Mouse (Mus musculus) urinary bladder, postnatal 36 days (tissue): ENCODE data around the gene Zdhhc4.
A peak's percentile ranks its signal among the peaks of the same experiment; 100 is the strongest.

Experiments used
- DNase-seq, 2 experiments: peaks; one replicate each; pipeline ENCODE4 v3.0.0; 2022; ENCODE audit warnings: low spot score in 2 of 2, mixed read lengths in 1 of 2

Zdhhc4 gene

DNA sequence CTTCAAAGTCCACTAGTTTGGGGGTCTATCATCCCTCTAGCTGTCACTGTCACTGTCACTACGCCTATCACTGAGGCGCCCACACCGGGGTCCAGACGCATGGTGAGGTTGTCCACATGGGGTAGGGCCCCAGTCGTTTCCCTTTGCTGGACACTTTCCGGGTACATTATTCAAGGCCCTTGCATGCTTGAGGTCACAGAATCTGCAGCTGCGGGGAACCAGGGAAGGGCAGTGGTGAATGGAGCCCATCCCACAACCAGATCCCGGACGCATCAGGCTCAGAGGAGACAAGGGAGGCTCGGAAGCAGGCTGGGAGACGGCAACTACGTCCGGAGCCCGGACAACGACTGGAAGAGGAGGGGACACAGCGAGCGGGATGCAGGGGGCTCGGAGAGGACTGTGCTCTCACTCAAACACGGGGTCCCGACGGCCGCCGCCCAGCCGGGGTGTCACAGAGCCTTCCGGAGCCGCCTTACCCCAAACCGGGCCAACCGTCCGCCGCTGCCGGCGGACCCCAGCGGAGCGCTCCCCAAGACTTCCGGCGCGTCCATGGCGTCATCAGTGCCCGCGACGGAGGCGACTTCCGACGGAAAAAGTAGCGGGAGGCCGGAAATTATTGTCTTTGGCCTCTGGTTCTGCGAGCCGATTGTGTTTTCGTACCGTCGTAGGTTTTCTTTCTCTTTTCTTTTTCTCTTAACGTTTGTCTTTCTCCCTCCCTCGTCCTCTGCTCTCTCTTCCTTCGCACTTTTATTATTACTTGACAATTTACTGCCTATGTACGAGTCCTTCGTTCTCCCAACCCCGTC is at the start of gene Zdhhc4:
Gene Zdhhc4, minus strand, starts transcription at position 567 of the 806 bp plus-strand sequence.
- peak; percentile 83 to 91 for DNase-seq

DNA sequence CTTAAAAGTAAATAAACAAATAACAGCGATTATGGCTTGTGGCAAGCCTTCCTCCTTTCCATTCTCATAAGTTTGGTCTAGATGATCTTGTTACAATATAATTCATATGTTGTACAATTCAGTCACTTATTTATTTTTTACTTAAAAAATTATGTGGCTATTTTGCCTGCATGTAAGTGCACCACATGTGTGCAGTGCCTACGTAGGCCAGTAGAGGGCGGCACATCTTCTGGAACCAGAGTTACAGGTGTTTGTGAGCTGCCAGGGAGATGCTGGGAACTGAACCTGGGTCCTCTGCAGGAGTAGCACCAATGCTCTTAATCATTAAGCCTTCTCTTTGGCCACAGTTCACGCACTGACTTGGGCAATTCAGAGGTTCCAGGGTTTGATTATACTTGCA is 47.1 kb upstream of the Zdhhc4 start:
- no peak for DNase-seq

DNA sequence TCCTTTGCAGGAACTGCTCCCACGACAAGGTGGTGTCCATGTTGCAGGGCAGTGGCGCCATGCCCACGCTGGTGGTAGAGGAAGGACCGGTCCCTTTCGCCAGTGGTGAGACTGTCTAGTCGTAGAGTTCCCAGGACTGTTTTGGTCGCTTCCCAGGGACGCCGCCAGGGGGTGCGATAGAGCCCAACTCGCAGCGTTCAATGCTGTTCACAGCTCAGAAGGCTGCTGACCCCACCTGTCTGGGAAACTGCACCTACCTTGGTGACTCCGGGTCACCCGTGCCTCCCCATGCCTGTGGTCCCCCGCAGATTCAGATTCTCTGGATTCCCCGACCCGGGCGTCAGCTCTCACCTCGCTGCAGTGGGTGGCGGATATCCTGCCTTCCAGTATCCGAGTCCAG is 46.2 kb upstream of the Zdhhc4 start:
- DNase-seq: peak; percentile 71 to 75

DNA sequence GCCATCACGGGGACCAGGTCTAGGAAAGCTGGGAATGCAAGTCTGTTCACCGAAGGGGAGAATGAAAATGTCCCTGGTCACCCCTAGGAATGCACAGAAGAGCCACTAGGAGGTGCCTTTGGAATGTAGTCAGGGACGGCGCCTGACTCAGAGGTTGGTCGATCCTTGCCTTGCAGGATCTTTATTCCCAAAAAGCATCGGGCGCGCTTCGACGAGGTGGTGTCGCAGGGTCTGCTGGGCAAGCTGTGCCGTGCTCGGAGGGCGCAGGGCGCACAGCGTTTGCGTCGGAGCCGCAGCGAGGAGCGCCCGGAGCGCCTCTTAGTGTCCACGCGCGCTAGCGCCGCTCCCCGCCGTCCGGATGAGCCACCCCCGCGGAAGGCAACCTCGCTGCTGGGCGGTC is 43.8 kb upstream of the Zdhhc4 start:
- peak in 1 of 2 experiments; percentile 10 for DNase-seq

DNA sequence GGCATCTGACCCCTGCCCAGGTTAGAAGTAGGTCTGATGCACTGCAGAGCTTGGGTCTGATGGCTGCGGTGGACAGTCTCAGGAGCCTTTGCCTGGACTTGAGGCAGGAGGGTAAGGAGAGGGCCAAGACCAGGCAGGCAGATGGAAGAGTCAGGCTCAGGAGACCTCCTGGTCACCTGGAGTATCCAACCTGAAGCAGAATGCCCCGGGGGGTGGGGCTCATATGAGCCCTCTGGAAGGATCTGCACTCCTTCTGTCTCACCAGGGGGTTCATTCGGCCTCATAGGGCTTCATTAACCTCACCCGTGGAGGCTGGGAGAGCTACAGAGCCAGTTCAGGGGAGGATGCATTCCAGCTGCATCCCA is 42.1 kb upstream of the Zdhhc4 start:
- DNase-seq: no peak

DNA sequence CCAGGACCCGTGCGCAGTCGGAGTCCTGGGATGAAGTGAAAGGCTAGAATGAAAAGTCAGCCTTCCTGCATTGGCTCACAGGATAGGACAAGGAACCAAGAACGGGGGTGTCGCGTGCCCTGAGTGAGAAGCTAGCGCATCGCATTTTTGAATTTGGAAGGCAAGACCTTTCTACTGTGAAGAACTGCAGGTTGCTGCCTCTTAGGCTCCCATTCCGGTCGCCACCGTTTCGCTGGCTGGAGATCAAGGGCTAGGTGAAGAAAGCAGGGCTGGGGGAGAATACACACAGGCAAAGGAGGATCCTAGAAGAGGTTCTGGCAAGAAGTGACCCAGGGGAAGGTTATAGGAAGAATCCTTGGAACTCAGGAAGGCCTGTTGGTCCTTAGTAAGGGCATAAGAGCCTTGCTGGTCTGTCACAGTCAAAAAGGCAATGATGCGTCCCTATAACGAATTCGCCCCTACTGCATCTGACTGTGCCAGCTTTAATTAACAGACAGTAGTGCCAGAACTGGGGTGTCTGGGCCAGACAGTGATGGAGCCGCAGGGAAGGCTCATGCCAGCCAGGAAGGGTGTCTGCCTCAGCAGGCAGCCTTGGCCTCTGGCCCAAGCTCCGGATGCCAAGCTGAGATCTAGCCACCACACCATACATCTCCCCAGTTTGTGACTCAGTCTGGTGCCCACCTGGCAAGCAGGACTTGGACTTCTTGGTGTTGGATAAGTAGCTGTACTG is 41.5 kb upstream of the Zdhhc4 start:
- no peak for DNase-seq

DNA sequence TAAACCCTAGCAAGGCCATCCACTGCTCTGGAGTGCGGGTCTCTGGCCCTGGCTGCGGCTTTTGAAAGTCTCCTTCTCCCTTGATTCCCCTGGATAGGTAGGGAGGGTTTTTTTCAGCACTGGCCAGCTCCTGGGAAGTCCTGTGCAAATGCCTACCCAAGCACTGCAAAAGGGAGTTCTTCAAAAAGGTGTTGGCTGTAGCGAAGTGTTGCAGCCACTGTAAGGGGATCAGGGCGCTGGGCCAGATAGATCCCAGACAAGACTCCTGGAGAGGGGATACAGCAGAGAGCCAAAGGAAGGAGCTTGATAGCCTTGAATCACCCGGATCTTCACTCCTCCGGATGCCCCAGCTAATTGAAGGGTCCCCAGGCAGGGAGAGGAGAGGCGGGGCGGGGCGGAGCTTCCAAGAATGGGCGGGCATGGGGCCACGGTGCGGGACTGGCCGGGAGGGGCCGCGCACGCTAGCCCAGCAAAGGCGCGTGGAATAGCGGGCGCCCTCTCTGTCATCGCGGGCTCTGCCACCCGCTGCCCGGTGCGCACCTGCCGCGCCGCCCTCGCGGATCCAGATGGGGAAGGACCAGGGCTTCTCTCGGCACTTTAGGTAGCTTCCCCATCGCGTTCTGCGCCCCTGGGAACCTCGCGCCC is 40.7 kb upstream of the Zdhhc4 start:
- no peak for DNase-seq

DNA sequence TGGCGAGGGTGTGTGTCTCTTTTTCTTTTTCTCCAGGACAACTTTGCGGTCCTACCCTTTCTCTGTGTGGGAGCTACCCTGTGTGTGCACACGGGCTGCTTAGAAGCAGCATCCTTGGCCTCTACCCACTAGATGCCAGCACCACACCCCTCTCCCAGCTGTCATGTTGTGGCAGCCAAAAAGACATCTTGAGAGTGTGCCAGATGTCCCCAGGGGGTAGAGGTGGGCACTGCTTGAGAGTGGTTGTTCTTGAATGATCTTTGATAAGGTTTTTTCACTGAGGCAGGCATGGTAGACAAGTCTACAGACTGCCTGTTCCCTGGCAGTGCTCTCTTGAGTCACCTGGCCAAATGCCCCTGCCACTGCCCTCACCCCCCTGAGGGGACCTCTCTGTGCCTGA is 38.9 kb upstream of the Zdhhc4 start:
- DNase-seq: no peak

DNA sequence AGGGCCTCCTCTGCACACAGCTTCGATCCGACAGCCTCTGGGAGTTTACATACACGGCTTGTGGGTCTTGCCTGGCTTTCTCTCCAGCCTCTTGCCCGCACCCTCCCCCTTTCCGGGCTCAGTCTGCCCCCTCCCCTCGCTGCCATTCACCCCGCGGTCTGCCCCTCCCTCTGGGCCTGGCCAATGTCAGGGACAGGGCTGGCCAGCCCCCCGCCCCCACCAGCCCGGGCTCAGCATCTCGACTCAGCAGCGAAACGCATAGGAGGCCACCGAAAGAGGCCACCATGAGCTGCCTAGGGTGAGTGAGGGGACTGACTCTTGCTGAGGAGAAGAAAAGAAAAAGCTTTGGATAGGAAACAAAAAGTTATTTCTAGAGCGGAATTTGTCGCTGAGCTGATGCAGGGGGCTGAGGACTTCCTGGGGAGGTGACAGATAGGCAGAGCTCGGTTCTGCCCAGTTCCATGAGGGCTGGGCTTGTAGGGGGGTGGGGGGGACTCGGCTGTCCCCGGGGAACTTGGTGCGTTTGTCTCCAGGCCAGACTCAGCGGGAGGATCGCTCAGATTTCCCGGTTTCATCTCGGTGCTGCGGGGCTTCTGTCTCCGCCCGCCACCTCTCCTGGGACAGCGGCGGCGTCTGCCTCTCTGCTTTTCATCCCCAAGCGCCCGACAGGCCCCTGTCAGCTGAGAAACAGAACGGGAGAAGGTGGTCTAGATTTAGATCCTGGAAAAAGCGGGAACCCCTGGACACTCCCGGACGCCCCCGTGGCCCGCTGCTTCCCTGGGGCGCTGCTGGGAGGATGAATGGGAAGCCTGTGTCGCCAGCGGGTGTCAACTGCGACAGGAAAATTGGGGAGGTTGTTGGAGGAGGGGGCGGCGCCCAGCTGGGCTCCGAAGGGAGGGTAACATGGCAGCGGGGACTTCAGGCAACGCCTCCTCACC is 34.9 kb upstream of the Zdhhc4 start:
- no peak for DNase-seq

DNA sequence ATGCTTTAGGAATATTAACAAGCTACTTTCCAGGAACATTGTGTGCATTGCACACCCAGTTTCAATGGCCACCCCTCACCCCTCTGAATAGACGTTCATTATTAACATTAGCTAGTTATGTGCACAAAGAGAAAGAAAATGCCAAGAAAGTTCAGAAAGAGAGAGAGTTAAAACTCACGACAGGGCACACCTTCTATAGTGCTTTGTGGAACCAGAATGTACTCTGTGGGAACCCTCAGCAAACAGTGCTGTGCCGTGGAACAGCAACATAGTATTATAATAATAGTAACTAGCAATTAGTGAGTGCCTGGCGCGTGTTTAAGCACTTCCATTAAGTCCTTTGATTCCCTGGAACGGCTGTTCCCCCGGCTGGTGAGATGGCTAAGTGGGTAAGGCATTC is 32.4 kb upstream of the Zdhhc4 start:
- no peak for DNase-seq

DNA sequence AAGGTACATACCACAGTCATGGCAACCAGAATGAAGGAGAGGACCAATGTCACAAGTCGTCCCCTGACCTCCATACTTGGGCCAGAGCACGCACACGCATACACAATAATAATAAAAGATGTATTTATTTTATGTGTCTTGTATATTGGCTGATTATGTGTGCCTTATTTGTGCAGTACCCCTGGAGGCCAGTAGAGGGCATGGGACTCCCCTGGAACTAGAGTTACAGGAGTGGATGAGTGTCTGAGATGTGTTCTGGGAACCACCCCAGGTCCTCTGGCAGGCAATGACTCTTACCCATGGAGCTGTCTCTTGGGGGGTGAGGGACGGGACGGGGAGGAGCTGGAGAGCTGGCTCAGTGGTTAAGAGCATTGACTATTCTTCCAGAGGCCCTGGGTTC is 30.9 kb upstream of the Zdhhc4 start:
- no peak for DNase-seq

DNA sequence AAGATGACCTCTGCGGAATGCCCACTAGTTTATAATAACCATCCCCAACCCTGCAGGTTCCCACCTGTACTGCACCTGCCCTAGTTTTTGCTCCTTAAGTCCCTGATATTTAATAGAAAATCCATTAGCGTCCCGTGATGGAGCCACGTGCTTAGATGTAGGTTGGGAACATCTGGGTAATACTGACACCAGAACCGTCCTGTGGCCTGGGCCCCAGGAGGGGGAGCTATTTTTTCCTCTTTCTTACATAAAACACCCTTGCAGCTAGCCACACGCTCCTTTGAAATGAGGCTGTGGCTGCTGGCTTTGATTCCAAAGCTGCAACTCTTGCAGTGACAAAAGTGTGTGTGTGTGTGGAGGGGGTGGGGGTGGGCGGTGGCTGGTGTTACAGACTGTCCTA is 30.2 kb upstream of the Zdhhc4 start:
- no peak for DNase-seq

DNA sequence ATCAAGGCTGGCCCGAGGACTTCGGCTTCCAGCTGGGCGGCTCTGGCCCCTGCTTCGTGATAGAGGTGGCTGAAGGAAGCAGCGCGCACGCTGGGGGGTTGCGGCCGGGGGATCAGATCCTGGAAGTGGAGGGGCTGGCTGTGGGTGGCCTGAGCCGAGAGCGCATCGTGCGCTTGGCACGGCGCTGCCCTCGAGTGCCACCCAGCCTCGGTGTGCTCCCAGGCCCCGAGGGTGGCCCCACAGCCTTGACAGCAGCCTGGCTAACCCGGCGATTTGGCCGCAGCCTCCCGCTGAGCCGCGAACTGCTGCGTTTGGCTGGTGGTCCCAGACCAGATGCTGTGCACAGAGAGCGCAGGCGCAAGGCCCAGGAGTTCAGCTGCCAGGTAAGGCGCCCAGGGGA is 28.5 kb upstream of the Zdhhc4 start:
- no peak for DNase-seq

DNA sequence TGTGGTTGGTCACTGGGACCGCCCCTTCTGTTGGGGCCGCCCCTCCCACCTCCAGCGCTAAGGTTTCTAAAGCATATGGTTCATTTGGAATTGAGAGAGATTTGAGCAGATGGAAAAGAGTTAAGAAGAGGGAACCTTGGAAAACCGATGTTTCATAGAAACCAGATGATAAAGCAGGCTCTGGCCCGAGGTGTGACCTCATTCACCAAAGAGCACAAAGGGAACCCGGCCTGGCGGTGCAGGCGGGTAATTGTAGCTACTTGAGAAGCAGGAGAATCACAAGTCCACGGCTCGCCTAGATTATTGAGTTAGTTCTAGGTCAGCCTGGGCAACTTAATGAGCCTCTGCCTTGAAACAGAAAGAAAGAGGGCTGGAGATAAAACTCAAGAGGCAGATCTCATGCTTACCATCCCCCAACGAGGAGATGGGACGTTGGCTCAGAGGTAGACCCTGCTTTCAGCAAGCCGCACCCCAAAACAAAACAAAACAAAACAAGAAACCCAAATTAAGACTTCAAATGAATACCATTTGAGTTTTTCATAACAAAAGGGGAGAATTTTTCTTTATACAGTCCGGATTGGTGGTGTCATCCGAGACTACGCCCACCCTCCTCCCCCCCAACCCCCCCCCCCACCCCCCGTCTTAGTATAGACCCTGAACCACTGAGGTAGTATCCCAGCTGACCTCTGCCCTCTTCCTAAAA is 27.8 kb upstream of the Zdhhc4 start, which contains the start of gene Grid2ip:
Gene Grid2ip, plus strand, starts transcription at position 653 of the 703 bp plus-strand sequence.
- DNase-seq: no peak

DNA sequence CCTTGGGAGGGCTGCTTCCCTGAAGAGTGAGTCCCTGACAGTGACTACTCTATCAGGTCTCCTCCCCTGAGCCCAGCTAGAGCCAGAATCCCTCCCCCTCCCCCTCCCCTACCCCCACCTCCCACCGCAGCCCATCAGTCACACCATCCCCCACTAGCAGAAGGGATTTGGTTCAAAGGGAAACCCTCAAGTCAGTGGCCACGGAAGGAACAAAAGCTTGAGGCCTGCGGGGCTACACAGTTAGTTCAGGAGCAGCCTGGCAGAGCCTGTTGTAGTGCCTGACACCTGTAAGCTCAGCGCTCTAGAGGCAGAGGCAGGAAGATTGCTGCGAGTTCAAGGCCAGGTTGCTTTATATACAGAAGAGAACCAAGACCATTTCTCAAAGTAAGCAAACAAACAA is 27.0 kb upstream of the Zdhhc4 start:
- DNase-seq: no peak

DNA sequence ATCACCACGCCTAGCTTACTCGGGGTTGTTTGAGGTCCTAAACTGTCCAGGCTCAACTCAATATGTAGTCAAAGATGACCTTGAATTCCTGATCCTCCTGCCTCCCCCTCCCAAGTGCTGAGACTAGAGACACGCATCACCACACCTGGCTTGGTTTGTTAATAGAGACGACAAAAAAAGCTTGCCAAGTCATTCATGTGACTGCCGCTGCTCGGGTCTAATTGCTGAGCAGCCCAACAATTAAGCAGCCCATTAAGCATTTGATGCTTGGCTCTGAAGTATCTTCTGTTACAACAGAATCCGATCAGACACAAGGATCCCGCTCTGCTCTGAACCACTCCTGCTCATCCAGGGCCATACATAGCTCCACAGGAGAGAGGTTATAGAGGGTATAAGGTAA is 17.3 kb upstream of the Zdhhc4 start:
- no peak for DNase-seq

DNA sequence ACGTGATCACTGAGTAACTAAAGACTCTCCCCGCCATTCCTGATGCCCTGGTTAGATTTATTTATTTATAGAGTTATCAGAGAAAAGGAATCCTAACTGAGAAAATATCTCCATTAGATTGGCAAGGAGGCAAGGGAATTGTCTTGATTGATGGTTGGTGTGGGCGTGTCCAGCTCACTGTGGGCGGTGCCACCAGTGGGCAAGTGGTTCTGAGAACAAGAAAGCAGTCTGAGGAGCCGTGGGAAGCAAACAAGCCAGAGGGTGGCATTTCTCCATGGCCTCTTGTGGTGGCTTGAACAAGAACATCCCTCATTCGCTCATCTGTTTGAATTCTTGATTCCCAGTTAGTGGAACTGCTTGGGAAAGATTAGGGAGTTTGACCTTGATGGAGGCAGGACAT is 10.5 kb upstream of the Zdhhc4 start:
- DNase-seq: no peak

DNA sequence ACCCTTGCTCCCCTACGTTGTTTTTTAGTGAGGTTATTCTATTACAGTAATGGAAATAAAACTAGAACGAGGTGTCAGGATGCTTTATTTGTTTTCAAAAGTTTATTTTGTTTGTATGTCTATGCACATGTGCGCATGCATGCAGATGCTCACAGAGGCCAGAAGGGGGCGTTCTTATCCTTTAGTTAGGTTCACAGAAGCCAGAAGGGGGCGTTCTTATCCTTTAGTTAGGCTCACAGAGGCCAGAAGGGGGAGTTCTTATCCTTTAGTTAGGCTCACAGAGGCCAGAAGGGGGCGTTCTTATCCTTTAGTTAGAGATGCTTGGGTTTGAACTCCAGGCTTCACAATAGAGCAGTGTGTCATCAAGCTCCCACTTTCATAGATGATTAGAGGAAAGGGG is 7.5 kb upstream of the Zdhhc4 start:
- no peak for DNase-seq

DNA sequence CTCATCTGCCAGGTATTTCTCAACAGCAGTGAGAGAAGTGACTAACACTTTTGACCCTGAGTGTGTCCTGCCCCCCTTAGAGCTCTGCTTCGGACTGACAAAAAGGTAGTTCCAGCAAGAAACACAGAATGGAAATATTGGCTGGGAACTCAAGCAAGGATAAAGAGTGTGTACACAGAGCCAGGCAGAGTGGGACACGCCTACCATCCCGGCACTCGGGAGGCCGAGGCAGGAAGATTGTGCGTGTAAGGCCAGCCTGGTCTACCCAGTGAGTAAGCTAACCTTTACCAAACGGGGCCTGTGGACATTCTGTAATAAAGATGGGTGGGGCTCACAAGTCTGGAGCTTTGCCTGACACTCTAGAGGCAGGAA is 6.0 kb upstream of the Zdhhc4 start:
- DNase-seq: no peak

DNA sequence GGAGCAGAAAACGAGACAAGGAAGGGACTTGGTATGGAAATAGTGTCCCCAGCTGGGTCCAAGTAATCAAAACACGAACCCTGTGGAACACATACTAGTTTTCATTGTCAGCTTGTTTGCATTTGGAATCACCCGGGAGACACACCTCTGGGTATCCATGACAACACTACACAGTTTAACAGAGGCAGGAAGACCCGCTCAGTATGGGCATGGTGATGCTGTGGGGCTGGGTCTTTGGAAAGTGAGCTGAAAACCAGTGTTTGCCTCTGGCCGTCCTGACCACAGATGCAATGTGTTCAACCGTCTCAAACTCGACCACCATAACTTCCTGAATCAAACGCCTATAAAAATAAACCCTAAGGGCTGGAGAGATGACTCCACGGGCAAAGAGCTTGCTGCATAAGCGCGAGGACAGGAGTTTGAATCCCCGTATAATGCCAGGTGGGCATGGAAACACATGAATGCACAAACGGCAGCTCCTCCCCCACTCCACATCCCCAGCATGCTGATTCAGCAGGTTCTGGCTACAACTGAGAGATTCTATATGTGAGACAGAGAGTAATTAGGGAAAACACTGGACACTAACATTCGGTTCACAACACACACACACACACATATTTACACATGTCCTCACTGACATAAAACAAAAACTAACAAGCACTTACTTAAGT is 5.5 kb upstream of the Zdhhc4 start:
- no peak for DNase-seq

DNA sequence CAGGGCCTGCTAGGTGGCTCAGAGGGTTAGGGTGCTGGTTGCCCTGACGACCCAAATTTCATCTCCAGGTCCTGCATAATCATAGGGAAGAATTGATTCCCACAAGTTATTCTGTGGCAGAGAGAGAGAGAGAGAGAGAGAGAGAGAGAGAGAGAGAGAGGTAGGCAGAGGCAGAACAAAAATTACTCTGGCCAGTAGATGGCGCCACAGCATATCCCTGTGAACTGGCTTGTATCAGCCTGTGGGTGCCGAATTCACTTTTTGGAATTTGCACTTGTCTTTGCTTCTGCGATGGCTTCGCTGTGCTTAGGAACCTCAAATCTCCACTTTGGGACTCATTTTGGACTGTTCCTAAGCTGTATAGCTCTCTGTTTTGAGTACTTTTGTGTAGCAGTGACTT is 4.8 kb upstream of the Zdhhc4 start:
- peak; percentile 48 to 52 for DNase-seq
